Mouse (Mus musculus) lung, postnatal 0 days (tissue): ENCODE measurements around the gene Krt17.
A peak's percentile ranks its signal among the peaks of the same experiment; 100 is the strongest.

Experiments
- CTCF ChIP-seq: IDR thresholded peaks from 2 replicates; pipeline ENCODE4 v1.5.1; 2016; ENCODE audit warnings: antibody characterized with exemption, mild to moderate bottlenecking
- EP300 ChIP-seq: IDR thresholded peaks from 2 replicates; pipeline ENCODE4 v1.6.1; 2016; ENCODE audit warnings: antibody characterized with exemption, mild to moderate bottlenecking, control low read depth

DNA sequence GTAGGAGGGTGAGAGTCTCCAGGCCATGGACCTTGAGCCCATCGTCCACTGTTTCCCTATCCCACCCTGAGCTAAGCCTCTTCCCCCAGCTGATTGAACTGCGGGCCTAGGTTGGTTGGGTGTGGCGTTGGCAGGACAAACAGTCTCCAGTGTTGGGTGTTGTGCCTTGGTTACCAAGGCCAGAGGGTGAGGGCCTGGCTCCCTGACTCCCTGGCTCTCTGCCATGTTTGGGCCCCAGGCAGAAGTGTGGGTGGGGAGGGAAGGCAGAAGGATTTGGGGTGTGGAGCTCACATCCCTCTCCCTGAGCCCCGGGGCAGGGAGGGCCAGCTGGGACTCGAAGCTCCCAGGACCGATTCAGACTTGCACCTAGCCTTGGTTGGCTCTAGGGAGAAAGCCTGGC is 28.1 kb upstream of the Krt17 start:
- no peak for TF ChIP-seq CTCF
- TF ChIP-seq EP300 = peak; percentile 75
